Mouse (Mus musculus) bone marrow, adult 2 months (tissue): Measurements from ENCODE around the gene Ces2h.

ENCODE experiments used
- CTCF ChIP-seq: fragments of 200-500 bp; IDR thresholded peaks from 2 replicates; pipeline ENCODE4 v1.5.1; 2011; ENCODE audit warnings: low read length, control low read depth; ENCODE audit not compliant: control insufficient read depth, insufficient read depth
- POLR2A ChIP-seq: fragments of 200-500 bp; IDR thresholded peaks from 2 replicates; pipeline ENCODE4 v1.6.1; 2011; ENCODE audit warnings: low read depth, mild to moderate bottlenecking, control low read depth, low read length, borderline replicate concordance; ENCODE audit not compliant: control insufficient read depth

- no peak for TF ChIP-seq CTCF
- TF ChIP-seq POLR2A, result no peak
Observed at GRCm38 (mm10) chr8:104962229-104962901, 38.3 kb upstream of the Ces2h start.
